In genomic region chr10:96148250-96148699, GRCm38 (mm10) we compare ENCODE assay signal across 8 mouse cellular contexts. TPM values are rescaled to one million over a fixed set of nuclear protein-coding genes. Genes with fewer than 3 reads are reported as not detected.
DNase-seq lines count a peak whose midpoint lies in the region; ATAC-seq and TF ChIP-seq lines count a peak whose summit lies in the region.
"Had no signal": no experiment of that assay in that cellular context is flagged by ENCODE, and none has a peak within 500 bp of the region (broad histone marks: within the 10 kb centered on the region; RNA-seq: fewer than 3 reads in every experiment).

No protein-coding gene starts in this region.

- H3K4me2 ChIP-seq in hindbrain, embryonic 11.5 days (replicated peaks; ENCODE audit: low read depth, low read length), result no peak overlapping the region
- peak overlapping the region; percentile 6; the same call in 1 of the 2 replicates for H3K4me2 ChIP-seq in limb, embryonic 14.5 days (replicated peaks; ENCODE audit: low read depth, low read length, severe bottlenecking)

- 68% methylated on average over 10 of the region's 10 CpGs for WGBS in hindbrain, embryonic 11.5 days
- WGBS in limb, embryonic 14.5 days, result 10% methylated on average over 10 of the region's 10 CpGs

- no peaks in the 10 kb centered on the region for H3K9me3 ChIP-seq in hindbrain, embryonic 11.5 days (ENCODE audit: control insufficient read depth, low read length)
- H3K9me3 ChIP-seq in limb, embryonic 14.5 days (ENCODE audit: control insufficient read depth, low read length), result no peaks in the 10 kb centered on the region

- no peak for TF ChIP-seq POLR2A in limb, embryonic 14.5 days (IDR thresholded peaks at IDR 0.05; ENCODE audit: borderline replicate concordance, extremely low read depth, insufficient read depth, insufficient read length)

- H3K9ac ChIP-seq in hindbrain, embryonic 11.5 days (ENCODE audit: low read depth, low read length), result no peak overlapping the region
- no peak overlapping the region for H3K9ac ChIP-seq in limb, embryonic 14.5 days (ENCODE audit: low read depth, low read length, severe bottlenecking)

- peak; percentile 21 for DNase-seq in lung, postnatal 14 days
- no peak for DNase-seq in lung, adult 18-20 months
- peak; percentile 75 for DNase-seq in adrenal gland, postnatal 36 days
- DNase-seq in hindbrain, embryonic 11.5 days (ENCODE audit: low spot score), result peak; percentile 28
- peak; percentile 34 for DNase-seq in limb, embryonic 14.5 days (ENCODE audit: low spot score)
- DNase-seq in retina, postnatal 7 days (ENCODE audit: low read depth, low spot score), result peak; percentile 27
- DNase-seq in natural killer cell, adult 2 months (ENCODE audit: low spot score in 2 of 2), result no peak

- no peaks in the 10 kb centered on the region for H3K4me1 ChIP-seq in hindbrain, embryonic 11.5 days (replicated peaks; ENCODE audit: control insufficient read depth, insufficient read depth, low read length)
- peaks cover 8% of the 10 kb centered on the region for H3K4me1 ChIP-seq in limb, embryonic 14.5 days (ENCODE audit: control insufficient read depth, insufficient read depth, low read length)

- no peak overlapping the region for H3K27ac ChIP-seq in hindbrain, embryonic 11.5 days (ENCODE audit: low read depth, low read length)
- no peak overlapping the region for H3K27ac ChIP-seq in limb, embryonic 14.5 days (replicated peaks; ENCODE audit: low read depth, low read length)

- peak; percentile 33; the same call in 1 of the 2 replicates for ATAC-seq in hindbrain, embryonic 11.5 days (ENCODE audit: low FRiP score)
- peak; percentile 26; the same call in 1 of the 2 replicates for ATAC-seq in limb, embryonic 14.5 days (ENCODE audit: low FRiP score, low read depth)

- no peaks in the 10 kb centered on the region for H3K36me3 ChIP-seq in hindbrain, embryonic 11.5 days (ENCODE audit: control insufficient read depth, insufficient read depth, low read length)
- H3K36me3 ChIP-seq in limb, embryonic 14.5 days (ENCODE audit: control insufficient read depth, insufficient read depth, low read length), result no peaks in the 10 kb centered on the region

- H3K27me3 ChIP-seq in hindbrain, embryonic 11.5 days (ENCODE audit: control insufficient read depth, insufficient read depth, low read length), result no peaks in the 10 kb centered on the region
- no peaks in the 10 kb centered on the region for H3K27me3 ChIP-seq in limb, embryonic 14.5 days (ENCODE audit: control insufficient read depth, insufficient read depth, low read length)

- no peak overlapping the region for H3K4me3 ChIP-seq in hindbrain, embryonic 11.5 days (ENCODE audit: low read depth, low read length)
- no peak overlapping the region for H3K4me3 ChIP-seq in limb, embryonic 14.5 days (replicated peaks; ENCODE audit: low read length)

RNA-seq across cellular contexts. Expression of gene Gm5426, which starts 11.9 kb away (rescaled TPM):
- not detected for total RNA-seq in adrenal gland, postnatal 36 days (2021)
- not detected in 2 replicates for polyA plus RNA-seq in hindbrain, embryonic 11.5 days (2014; fragmentation: Nextera tagmentation; extraction: Ambion mirVana)
- polyA plus RNA-seq in limb, embryonic 14.5 days (2012; rRNA removed), result not detected in 2 replicates
- polyA plus RNA-seq in limb, embryonic 14.5 days (2014; fragmentation: Nextera tagmentation; extraction: Ambion mirVana), result not detected in 2 replicates
- total RNA-seq: liver, adult 2 months had no signal
- polyA plus RNA-seq: liver, adult 2 months had no signal

Comparison
In these comparisons a context has a peak if more than half of its experiments do, and no peak if none do; other contexts are left out.
1. DNase-seq: peak in lung, postnatal 14 days (single experiment), adrenal gland, postnatal 36 days (2 of 2), hindbrain, embryonic 11.5 days (single experiment), limb, embryonic 14.5 days (single experiment) and retina, postnatal 7 days (single experiment); none in lung, adult 18-20 months (0 of 2) and natural killer cell, adult 2 months (0 of 2).